Mouse (Mus musculus): ENCODE measurements around the gene Atg7. TPM values are rescaled to one million over a fixed set of nuclear protein-coding genes. Genes with fewer than 3 reads are reported as not detected.

Atg7 gene
- polyA plus RNA-seq, 1 experiment from 2014 or later: 19.4 TPM

- no peak for ATAC-seq (ENCODE audit: low FRiP score, low TSS enrichment)
Measured at GRCm38 (mm10) chr6:114682092-114682711, 39.3 kb downstream of the Atg7 start.

DNA sequence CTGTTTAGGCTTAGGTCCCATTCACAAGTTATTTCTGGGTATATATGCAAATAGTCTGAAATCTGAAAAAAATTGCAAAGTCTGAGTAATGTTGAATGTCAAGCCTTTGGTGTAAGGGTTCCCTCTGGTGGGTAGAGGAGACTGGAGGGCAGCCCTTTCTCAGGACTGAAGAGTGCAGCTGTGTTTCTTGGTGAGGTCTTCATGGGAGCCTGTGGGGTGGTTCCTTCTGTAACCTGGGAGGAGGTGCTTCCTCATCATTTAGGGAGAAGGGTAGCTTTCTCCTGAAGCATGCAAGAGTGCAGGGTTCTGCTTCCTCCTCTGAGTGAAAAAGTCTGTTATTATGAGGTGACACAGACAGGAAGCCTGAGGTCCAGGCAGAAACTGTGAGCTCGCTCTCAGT is 40.8 kb downstream of the Atg7 start:
- ATAC-seq (ENCODE audit: low FRiP score, low TSS enrichment): no peak
- no peak overlapping the region for H3K4me2 ChIP-seq (replicated peaks; ENCODE audit: low read depth, low read length)
- H3K27me3 ChIP-seq (ENCODE audit: control insufficient read depth, insufficient read depth, low read length): no peaks in the 10 kb centered on the region
- no peaks in the 10 kb centered on the region; the same call in 1 of the 2 replicates for H3K36me3 ChIP-seq (ENCODE audit: control insufficient read depth, insufficient read depth, low read length)
- H3K27ac ChIP-seq (ENCODE audit: low read depth, low read length): no peak overlapping the region
- no peaks in the 10 kb centered on the region for H3K9me3 ChIP-seq (ENCODE audit: control insufficient read depth, low read length)
- no peaks in the 10 kb centered on the region for H3K4me1 ChIP-seq (ENCODE audit: control insufficient read depth, insufficient read depth, low read length)
- 90% methylated on average over 1 of the region's 1 CpGs for WGBS
- H3K4me3 ChIP-seq (ENCODE audit: low read length): no peak overlapping the region
- H3K9ac ChIP-seq (ENCODE audit: low read depth, low read length): no peak overlapping the region

More at GRCm38 (mm10) chr6:114682092-114682711, 39.3 kb downstream of the Atg7 start:
- no peak overlapping the region for H3K4me2 ChIP-seq (replicated peaks; ENCODE audit: low read depth, low read length)
- no peaks in the 10 kb centered on the region for H3K9me3 ChIP-seq (ENCODE audit: control insufficient read depth, low read length)
- 78% methylated on average over 9 of the region's 9 CpGs for WGBS
- H3K9ac ChIP-seq (ENCODE audit: low read depth, low read length): no peak overlapping the region
- no peaks in the 10 kb centered on the region for H3K27me3 ChIP-seq (ENCODE audit: control insufficient read depth, insufficient read depth, low read length)
- peaks cover 4% of the 10 kb centered on the region; the same call in 1 of the 2 replicates for H3K36me3 ChIP-seq (ENCODE audit: control insufficient read depth, insufficient read depth, low read length)
- H3K27ac ChIP-seq (ENCODE audit: low read depth, low read length): no peak overlapping the region
- H3K4me1 ChIP-seq (ENCODE audit: control insufficient read depth, insufficient read depth, low read length): no peaks in the 10 kb centered on the region
- no peak overlapping the region for H3K4me3 ChIP-seq (ENCODE audit: low read length)

DNA sequence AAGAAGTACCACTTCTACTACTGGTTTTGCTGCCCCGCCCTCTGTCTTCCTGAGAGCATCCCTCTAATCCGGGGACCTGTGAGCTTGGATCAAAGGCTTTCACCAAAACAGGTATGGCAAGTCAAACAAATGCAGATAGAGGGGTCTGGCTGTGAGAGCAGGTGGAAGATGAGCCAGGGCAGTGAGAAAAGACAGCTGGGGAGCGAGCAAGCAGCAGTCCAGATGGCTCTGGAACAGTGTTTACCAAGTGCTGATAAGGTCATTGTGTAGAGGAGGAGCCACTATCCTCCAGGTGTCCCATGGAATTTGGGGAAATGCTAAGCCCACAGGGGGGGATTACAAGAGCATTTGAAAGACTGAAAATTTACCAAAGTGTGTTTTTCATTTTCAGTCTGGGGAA is 41.5 kb downstream of the Atg7 start:
- ATAC-seq (ENCODE audit: low FRiP score, low TSS enrichment): no peak
- Histone ChIP-seq H3K4me1 (ENCODE audit: control insufficient read depth, insufficient read depth, low read length) (no peaks in the 10 kb centered on the region), H3K9me3 (ENCODE audit: control insufficient read depth, low read length) (no peaks in the 10 kb centered on the region)

GRCm38 (mm10) chr6:114685412-114685811 is 42.5 kb downstream of the Atg7 start:
- H3K9me3 ChIP-seq (ENCODE audit: control insufficient read depth, low read length): no peaks in the 10 kb centered on the region
- H3K27me3 ChIP-seq (ENCODE audit: control insufficient read depth, insufficient read depth, low read length): no peaks in the 10 kb centered on the region
- no peak overlapping the region for H3K4me3 ChIP-seq (ENCODE audit: low read length)
- no peak for ATAC-seq (ENCODE audit: low FRiP score, low TSS enrichment)
- no peak overlapping the region for H3K4me2 ChIP-seq (replicated peaks; ENCODE audit: low read depth, low read length)
- H3K9ac ChIP-seq (ENCODE audit: low read depth, low read length): no peak overlapping the region
- no peaks in the 10 kb centered on the region; the same call in 1 of the 2 replicates for H3K36me3 ChIP-seq (ENCODE audit: control insufficient read depth, insufficient read depth, low read length)
- H3K4me1 ChIP-seq (ENCODE audit: control insufficient read depth, insufficient read depth, low read length): no peaks in the 10 kb centered on the region
- whole genome bisulfite sequencing: 87% methylated on average over 1 of the region's 1 CpGs
- H3K27ac ChIP-seq (ENCODE audit: low read depth, low read length): no peak overlapping the region

More for the DNA sequence above, 41.5 kb downstream of the Atg7 start:
- Histone ChIP-seq H3K27ac (ENCODE audit: low read depth, low read length) (no peak overlapping the region), H3K9ac (ENCODE audit: low read depth, low read length) (no peak overlapping the region), H3K4me2 (replicated peaks; ENCODE audit: low read depth, low read length) (no peak overlapping the region), H3K36me3 (ENCODE audit: control insufficient read depth, insufficient read depth, low read length) (no peaks in the 10 kb centered on the region; the same call in 1 of the 2 replicates), H3K27me3 (ENCODE audit: control insufficient read depth, insufficient read depth, low read length) (no peaks in the 10 kb centered on the region), H3K4me3 (ENCODE audit: low read length) (no peak overlapping the region)
- WGBS: 57% methylated on average over 3 of the region's 3 CpGs

DNA sequence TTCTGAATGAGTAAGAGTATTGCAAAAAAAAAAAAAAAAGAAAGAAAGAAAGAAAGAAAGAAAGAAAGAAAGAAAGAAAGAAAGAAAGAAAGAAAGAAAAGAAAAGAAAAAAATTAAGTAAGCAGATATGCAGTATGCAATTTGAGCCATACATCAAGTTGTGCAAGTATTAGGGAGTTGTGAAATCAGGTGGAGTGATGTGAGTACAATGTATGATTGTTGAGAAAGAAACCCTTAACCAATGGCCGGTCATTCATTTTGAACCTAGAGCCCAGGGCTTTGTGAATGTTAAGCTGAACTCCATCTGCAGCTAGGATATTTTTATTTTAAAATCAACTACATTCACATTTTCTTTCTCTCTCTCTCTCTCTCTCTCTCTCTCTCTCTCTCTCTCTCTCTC is 44.1 kb downstream of the Atg7 start:
- no peak for ATAC-seq (ENCODE audit: low FRiP score, low TSS enrichment)
- no peaks in the 10 kb centered on the region for H3K9me3 ChIP-seq (ENCODE audit: control insufficient read depth, low read length)
- 92% methylated on average over 1 of the region's 1 CpGs for WGBS
- H3K36me3 ChIP-seq (ENCODE audit: control insufficient read depth, insufficient read depth, low read length): no peaks in the 10 kb centered on the region; the same call in 1 of the 2 replicates
- H3K4me3 ChIP-seq (ENCODE audit: low read length): no peak overlapping the region
- no peaks in the 10 kb centered on the region for H3K4me1 ChIP-seq (ENCODE audit: control insufficient read depth, insufficient read depth, low read length)
- no peaks in the 10 kb centered on the region for H3K27me3 ChIP-seq (ENCODE audit: control insufficient read depth, insufficient read depth, low read length)
- H3K9ac ChIP-seq (ENCODE audit: low read depth, low read length): no peak overlapping the region
- no peak overlapping the region for H3K27ac ChIP-seq (ENCODE audit: low read depth, low read length)
- H3K4me2 ChIP-seq (replicated peaks; ENCODE audit: low read depth, low read length): no peak overlapping the region

DNA sequence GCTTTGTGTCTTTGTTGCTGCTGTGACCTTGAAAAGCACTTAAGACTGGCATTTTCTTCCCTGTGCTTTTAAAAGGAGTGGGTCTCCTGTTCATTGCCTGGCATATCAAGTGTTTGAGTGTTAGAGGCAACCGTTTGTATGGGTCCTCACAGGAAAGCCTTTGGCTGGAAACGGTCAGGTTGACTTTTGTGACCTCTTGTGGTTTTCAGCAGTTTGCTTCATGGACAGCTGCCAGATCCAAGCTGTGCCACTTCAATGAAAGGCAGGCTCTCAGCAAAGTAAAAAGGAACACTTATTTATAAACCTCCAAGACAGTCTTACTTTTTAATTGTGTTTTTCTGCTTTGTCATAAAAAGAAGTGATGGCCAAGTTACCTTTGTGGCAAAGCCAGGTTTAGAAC is 47.8 kb downstream of the Atg7 start:
- Histone ChIP-seq H3K9ac (ENCODE audit: low read depth, low read length) (no peak overlapping the region), H3K4me3 (ENCODE audit: low read length) (no peak overlapping the region), H3K36me3 (ENCODE audit: control insufficient read depth, insufficient read depth, low read length) (no peaks in the 10 kb centered on the region), H3K27ac (ENCODE audit: low read depth, low read length) (no peak overlapping the region), H3K27me3 (ENCODE audit: control insufficient read depth, insufficient read depth, low read length) (no peaks in the 10 kb centered on the region), H3K9me3 (ENCODE audit: control insufficient read depth, low read length) (no peaks in the 10 kb centered on the region), H3K4me2 (replicated peaks; ENCODE audit: low read depth, low read length) (no peak overlapping the region), H3K4me1 (ENCODE audit: control insufficient read depth, insufficient read depth, low read length) (no peaks in the 10 kb centered on the region)
- 29% methylated on average over 2 of the region's 2 CpGs for WGBS
- no peak for ATAC-seq (ENCODE audit: low FRiP score, low TSS enrichment)

GRCm38 (mm10) chr6:114691530-114691929 is 48.6 kb downstream of the Atg7 start:
- no peaks in the 10 kb centered on the region for H3K4me1 ChIP-seq (ENCODE audit: control insufficient read depth, insufficient read depth, low read length)
- no peaks in the 10 kb centered on the region for H3K36me3 ChIP-seq (ENCODE audit: control insufficient read depth, insufficient read depth, low read length)
- ATAC-seq (ENCODE audit: low FRiP score, low TSS enrichment): no peak

GRCm38 (mm10) chr6:114692691-114693090 is 49.8 kb downstream of the Atg7 start:
- no peak overlapping the region for H3K4me3 ChIP-seq (ENCODE audit: low read length)
- WGBS: 94% methylated on average over 10 of the region's 10 CpGs

More at GRCm38 (mm10) chr6:114691530-114691929, 48.6 kb downstream of the Atg7 start:
- Histone ChIP-seq H3K4me3 (ENCODE audit: low read length) (no peak overlapping the region), H3K4me2 (replicated peaks; ENCODE audit: low read depth, low read length) (no peak overlapping the region), H3K27ac (ENCODE audit: low read depth, low read length) (no peak overlapping the region), H3K9me3 (ENCODE audit: control insufficient read depth, low read length) (no peaks in the 10 kb centered on the region), H3K27me3 (ENCODE audit: control insufficient read depth, insufficient read depth, low read length) (no peaks in the 10 kb centered on the region), H3K9ac (ENCODE audit: low read depth, low read length) (no peak overlapping the region)
- 91% methylated on average over 6 of the region's 6 CpGs for WGBS

GRCm38 (mm10) chr6:114697646-114698490 is 55.0 kb downstream of the Atg7 start:
- Histone ChIP-seq H3K4me1 (ENCODE audit: control insufficient read depth, insufficient read depth, low read length) (no peaks in the 10 kb centered on the region), H3K36me3 (ENCODE audit: control insufficient read depth, insufficient read depth, low read length) (no peaks in the 10 kb centered on the region; the same call in 1 of the 2 replicates), H3K27ac (ENCODE audit: low read depth, low read length) (no peak overlapping the region), H3K4me2 (replicated peaks; ENCODE audit: low read depth, low read length) (no peak overlapping the region), H3K4me3 (ENCODE audit: low read length) (no peak overlapping the region), H3K27me3 (ENCODE audit: control insufficient read depth, insufficient read depth, low read length) (no peaks in the 10 kb centered on the region), H3K9ac (ENCODE audit: low read depth, low read length) (no peak overlapping the region), H3K9me3 (ENCODE audit: control insufficient read depth, low read length) (no peaks in the 10 kb centered on the region)
- peak; percentile 35; the same call in 1 of the 2 replicates for ATAC-seq (ENCODE audit: low FRiP score, low TSS enrichment)
- 46% methylated on average over 9 of the region's 9 CpGs for WGBS

More at GRCm38 (mm10) chr6:114692691-114693090, 49.8 kb downstream of the Atg7 start:
- no peak overlapping the region for H3K27ac ChIP-seq (ENCODE audit: low read depth, low read length)
- no peaks in the 10 kb centered on the region for H3K4me1 ChIP-seq (ENCODE audit: control insufficient read depth, insufficient read depth, low read length)
- no peak overlapping the region for H3K4me2 ChIP-seq (replicated peaks; ENCODE audit: low read depth, low read length)
- H3K36me3 ChIP-seq (ENCODE audit: control insufficient read depth, insufficient read depth, low read length): no peaks in the 10 kb centered on the region
- no peak overlapping the region for H3K9ac ChIP-seq (ENCODE audit: low read depth, low read length)
- no peaks in the 10 kb centered on the region for H3K27me3 ChIP-seq (ENCODE audit: control insufficient read depth, insufficient read depth, low read length)
- H3K9me3 ChIP-seq (ENCODE audit: control insufficient read depth, low read length): no peaks in the 10 kb centered on the region
- no peak for ATAC-seq (ENCODE audit: low FRiP score, low TSS enrichment)
